Mouse (Mus musculus) heart, postnatal 0 days (tissue): ENCODE measurements around the gene Dnajc9. TPM values are rescaled to one million over a fixed set of nuclear protein-coding genes. Genes with fewer than 3 reads are reported as not detected.

Experiments used
- ATAC-seq: fragments of 200-750 bp; cut with Nextera tagmentation; 2 replicates; pipeline ENCODE4 v1.8.0; 2017; ENCODE audit warnings: low read depth, moderate number of reproducible peaks, moderate library complexity; ENCODE audit not compliant: insufficient read depth
- DNase-seq: peaks from one replicate; pipeline ENCODE4 v3.0.0-alpha.2; 2016; ENCODE audit warnings: low spot score
- H3K27ac ChIP-seq: fragments of 300-500 bp; sonication (generic); 2 replicates; pipeline ENCODE4 v1.5.1; 2014; ENCODE audit warnings: low read depth, mild to moderate bottlenecking
- H3K27me3 ChIP-seq: fragments of 300-500 bp; sonication (generic); 2 replicates; pipeline ENCODE4 v1.6.1; 2014; ENCODE audit warnings: low read length, mixed read lengths; ENCODE audit not compliant: control insufficient read depth, insufficient read depth
- H3K36me3 ChIP-seq: fragments of 300-500 bp; sonication (generic); replicated peaks from 2 replicates; pipeline ENCODE4 v1.6.1; 2014; ENCODE audit warnings: low read length, mixed read lengths; ENCODE audit not compliant: control insufficient read depth, insufficient read depth
- H3K4me1 ChIP-seq: fragments of 300-500 bp; sonication (generic); 2 replicates; pipeline ENCODE4 v1.6.1; 2014; ENCODE audit warnings: antibody characterized with exemption; ENCODE audit not compliant: control insufficient read depth, insufficient read depth
- H3K4me2 ChIP-seq: fragments of 300-500 bp; sonication (generic); 2 replicates; pipeline ENCODE4 v1.6.1; 2014; ENCODE audit warnings: low read depth, mild to moderate bottlenecking, low read length, moderate library complexity
- H3K4me3 ChIP-seq: fragments of 300-500 bp; sonication (generic); 2 replicates; pipeline ENCODE4 v1.5.1; 2014; ENCODE audit warnings: low read depth, low read length
- H3K9ac ChIP-seq: fragments of 300-500 bp; sonication (generic); replicated peaks from 2 replicates; pipeline ENCODE4 v1.6.1; 2014; ENCODE audit warnings: low read depth, low read length, mixed read lengths
- H3K9me3 ChIP-seq: fragments of 300-500 bp; sonication (generic); replicated peaks from 2 replicates; pipeline ENCODE4 v1.6.1; 2016; ENCODE audit warnings: low read length; ENCODE audit not compliant: control insufficient read depth
- CTCF ChIP-seq: IDR thresholded peaks from 2 replicates; pipeline ENCODE4 v1.5.1; 2016; ENCODE audit warnings: antibody characterized with exemption, control low read depth, low read depth
- EP300 ChIP-seq: IDR thresholded peaks from 2 replicates; pipeline ENCODE4 v1.6.1; 2016; ENCODE audit warnings: antibody characterized with exemption, low read depth
- WGBS: fragments of 180-500 bp; shearing (Covaris S2); extraction: QIAGEN DNeasy Blood & Tissue Kit; methylation state at CpG from one replicate; pipeline ENCODE4 v1.1.7; 2014; 5-methylcytosine and 5-hydroxymethylcytosine counted together
- polyA plus RNA-seq: library from polyadenylated mRNA; unstranded; fragments of >200 nt; fragmentation: Nextera tagmentation; extraction: Ambion mirVana; gene quantifications from 2 replicates; pipeline ENCODE4 v1.2.1, GENCODE M21; 2015
- total RNA-seq: library from RNA; depleted of rRNA; stranded (reverse); fragments of >200 nt; gene quantifications from 2 replicates; pipeline ENCODE4 v1.2.3, GENCODE M21; 2014; ENCODE audit warnings: low replicate concordance; rRNA removed

The Dnajc9 gene
- total RNA-seq, result 20.6 and 41.9 TPM in 2 replicates
- polyA plus RNA-seq, result 41.4 and 44.7 TPM in 2 replicates

DNA sequence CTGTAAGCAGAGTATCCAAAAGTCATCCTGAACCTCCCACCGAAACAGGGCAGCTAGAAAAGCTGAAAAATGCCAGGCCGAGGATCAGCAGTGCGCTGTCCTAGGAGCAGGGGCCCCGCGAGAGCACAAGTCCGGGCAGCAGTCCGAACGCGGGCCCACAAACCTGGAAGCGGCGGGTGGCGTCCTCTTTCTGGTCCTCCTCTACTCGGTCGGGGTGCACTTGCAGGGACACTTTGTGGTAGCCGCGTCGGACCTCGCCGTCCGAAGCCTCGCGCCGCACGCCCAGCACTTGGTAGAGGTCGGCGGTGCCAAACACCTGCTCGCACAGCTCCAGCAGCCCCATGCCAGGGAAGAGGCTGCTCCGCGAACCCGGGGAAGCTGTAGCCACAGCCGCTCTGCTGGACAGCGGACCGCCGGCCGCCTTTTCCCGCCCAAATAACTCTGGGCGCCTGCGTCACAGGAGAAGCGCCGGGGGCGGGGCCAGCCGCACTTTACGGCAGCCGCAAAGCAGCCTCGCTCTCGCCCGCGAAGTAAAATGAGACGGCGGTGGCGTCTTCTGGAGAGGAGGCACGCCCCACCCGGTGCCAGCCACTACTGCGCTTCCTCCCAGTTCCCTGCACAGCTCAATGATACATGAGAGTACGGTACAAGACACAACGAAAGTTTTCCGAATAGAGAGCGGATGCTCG is at the start of gene Dnajc9:
Gene Dnajc9 (minus strand): TSS at position 470 of the 689 bp plus-strand sequence.
- Histone ChIP-seq H3K27ac (peak within 1 kb of the TSS; percentile 76), H3K4me2 (peak within 1 kb of the TSS; percentile 95), H3K4me3 (peak within 1 kb of the TSS; percentile 67), H3K9me3 (no peaks in the 10 kb centered on the region), H3K36me3 (peaks cover 29% of the 10 kb centered on the region), H3K9ac (peak within 1 kb of the TSS; percentile 58), H3K27me3 (no peaks in the 10 kb centered on the region), H3K4me1 (peaks cover 26% of the 10 kb centered on the region)
- TF ChIP-seq CTCF (no peak), EP300 (no peak)
- ATAC-seq (peak; percentile 55), DNase-seq (peak; percentile 92)
- under 1% methylated on average over 59 of the region's 59 CpGs for WGBS

DNA sequence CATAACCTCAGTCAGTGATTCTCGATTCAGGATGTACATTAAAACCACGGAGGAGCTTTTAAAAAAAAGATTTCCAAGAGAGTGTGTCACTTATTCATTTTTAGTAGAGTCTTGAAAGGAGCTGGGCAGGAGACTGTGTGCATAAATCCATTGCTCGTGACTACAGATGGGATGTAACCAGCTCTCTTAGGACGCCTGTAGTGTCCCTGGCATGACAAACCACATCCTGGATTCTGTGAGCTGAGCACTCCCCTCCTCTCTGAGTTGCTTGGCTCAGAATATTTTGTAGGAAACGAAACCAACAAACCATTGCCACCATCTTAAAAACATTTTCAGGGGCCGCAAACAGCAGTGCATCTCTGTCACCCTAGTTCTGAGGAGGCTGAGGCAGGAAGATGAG is 48.3 kb upstream of the Dnajc9 start:
- Histone ChIP-seq H3K27me3 (no peaks in the 10 kb centered on the region), H3K4me2 (no peak overlapping the region), H3K4me1 (no peaks in the 10 kb centered on the region), H3K9me3 (no peaks in the 10 kb centered on the region), H3K4me3 (no peak overlapping the region), H3K9ac (no peak overlapping the region), H3K36me3 (no peaks in the 10 kb centered on the region), H3K27ac (no peak overlapping the region)
- no peak for ATAC-seq
- no peak for TF ChIP-seq CTCF
- no peak for TF ChIP-seq EP300
- DNase-seq, result no peak
- WGBS, result 64% methylated on average over 6 of the region's 6 CpGs

DNA sequence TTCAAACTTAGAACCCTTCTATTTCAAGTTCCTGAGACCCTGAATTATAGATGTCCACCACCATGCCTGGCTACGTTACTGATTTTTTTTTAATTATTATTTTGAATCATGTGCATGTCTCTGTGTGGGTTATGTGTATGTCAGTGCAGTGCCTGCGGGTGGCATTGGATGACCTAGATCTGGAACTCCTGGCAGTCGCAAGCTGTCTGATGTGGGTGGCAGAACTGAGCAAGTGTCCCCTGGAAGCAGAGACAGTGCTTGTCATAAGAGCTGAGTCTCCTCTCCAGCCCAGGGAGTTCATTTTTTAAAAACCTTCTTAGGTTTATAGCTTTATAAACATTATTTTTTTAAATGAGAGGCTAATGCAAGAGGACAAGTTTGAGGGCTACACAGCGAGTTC is 43.7 kb upstream of the Dnajc9 start:
- WGBS, result 83% methylated on average over 4 of the region's 4 CpGs
- H3K27ac ChIP-seq, result no peak overlapping the region
- no peak for DNase-seq

DNA sequence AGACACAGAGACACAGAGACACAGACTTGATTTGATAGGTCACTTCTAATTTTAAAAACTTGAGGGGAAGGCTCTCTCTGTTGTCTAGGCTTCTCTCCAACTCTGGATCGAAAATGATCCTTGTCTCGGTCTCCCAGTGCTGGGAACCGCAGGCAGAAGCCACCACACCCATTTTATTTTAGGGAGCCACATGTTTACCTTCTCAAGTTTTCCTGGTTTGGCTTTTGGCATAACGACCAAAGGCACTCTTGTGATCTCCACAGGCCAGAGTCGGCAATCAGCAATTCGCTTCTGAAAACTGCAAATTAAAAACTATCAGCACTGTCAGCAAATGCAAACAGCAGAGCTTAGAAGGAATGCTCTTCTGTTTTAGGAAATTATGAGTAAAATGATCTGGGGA is 43.0 kb upstream of the Dnajc9 start:
- no peak for ATAC-seq

More for the DNA sequence above, 43.7 kb upstream of the Dnajc9 start:
- Histone ChIP-seq H3K4me3 (no peak overlapping the region), H3K4me2 (no peak overlapping the region), H3K36me3 (no peaks in the 10 kb centered on the region), H3K4me1 (no peaks in the 10 kb centered on the region), H3K27me3 (no peaks in the 10 kb centered on the region), H3K9ac (no peak overlapping the region), H3K9me3 (no peaks in the 10 kb centered on the region)
- TF ChIP-seq CTCF, result no peak
- TF ChIP-seq EP300, result no peak
- ATAC-seq, result no peak

DNA sequence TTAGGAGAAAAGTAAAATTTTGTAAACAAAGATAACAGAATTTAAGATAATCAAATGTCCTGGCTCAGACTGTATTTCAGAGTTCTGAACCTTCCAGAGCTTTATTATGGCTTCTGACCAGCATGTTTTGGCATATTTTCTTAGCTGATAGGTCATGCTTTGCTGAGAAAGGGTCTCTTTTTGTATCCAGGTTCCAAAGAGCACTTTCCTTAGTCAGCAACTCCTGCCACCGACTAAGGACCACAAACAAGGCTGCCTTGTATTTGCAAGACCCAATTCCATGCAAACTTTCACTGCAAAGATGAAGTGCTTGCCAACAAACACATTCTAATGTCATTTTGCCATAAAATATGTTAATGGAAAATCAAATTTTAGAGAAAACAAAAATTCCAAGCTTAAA is 41.1 kb upstream of the Dnajc9 start:
- WGBS, result 50% methylated on average over 1 of the region's 1 CpGs

More for the DNA sequence above, 43.0 kb upstream of the Dnajc9 start:
- no peaks in the 10 kb centered on the region for H3K36me3 ChIP-seq
- 58% methylated on average over 6 of the region's 6 CpGs for WGBS
- DNase-seq, result no peak
- no peak overlapping the region for H3K27ac ChIP-seq
- TF ChIP-seq CTCF (no peak), EP300 (no peak)
- H3K4me3 ChIP-seq, result no peak overlapping the region
- H3K9ac ChIP-seq, result no peak overlapping the region
- H3K27me3 ChIP-seq, result no peaks in the 10 kb centered on the region
- no peak overlapping the region for H3K4me2 ChIP-seq
- H3K9me3 ChIP-seq, result no peaks in the 10 kb centered on the region
- H3K4me1 ChIP-seq, result no peaks in the 10 kb centered on the region

DNA sequence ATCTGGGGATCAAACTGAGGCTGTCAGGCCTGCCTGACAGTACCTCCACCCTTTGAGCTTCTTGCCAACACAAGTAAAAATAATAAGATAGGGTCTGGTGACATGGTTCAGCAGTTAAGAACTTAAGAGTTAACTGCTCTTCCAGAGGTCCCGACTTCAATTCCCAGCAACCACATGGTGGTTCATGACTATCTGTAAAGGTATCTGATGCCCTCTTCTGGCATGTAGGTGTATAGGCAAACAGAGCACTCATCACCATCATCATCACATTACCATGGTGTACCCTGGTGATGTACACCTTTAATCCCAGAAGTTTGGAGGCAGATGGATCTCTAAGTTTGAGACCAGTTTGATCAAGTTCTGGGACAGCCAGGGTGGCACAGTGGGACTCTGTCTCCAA is 39.9 kb upstream of the Dnajc9 start:
- Histone ChIP-seq H3K27me3 (no peaks in the 10 kb centered on the region), H3K9me3 (no peaks in the 10 kb centered on the region), H3K4me2 (no peak overlapping the region), H3K36me3 (no peaks in the 10 kb centered on the region), H3K27ac (no peak overlapping the region), H3K4me1 (no peaks in the 10 kb centered on the region), H3K4me3 (no peak overlapping the region), H3K9ac (no peak overlapping the region)
- TF ChIP-seq EP300 (no peak), CTCF (no peak)
- ATAC-seq, result no peak
- DNase-seq, result no peak
- 28% methylated on average over 1 of the region's 1 CpGs for WGBS

More for the DNA sequence above, 41.1 kb upstream of the Dnajc9 start:
- H3K9ac ChIP-seq, result no peak overlapping the region
- no peak overlapping the region for H3K27ac ChIP-seq
- H3K9me3 ChIP-seq, result no peaks in the 10 kb centered on the region
- ATAC-seq (no peak), DNase-seq (no peak)
- no peaks in the 10 kb centered on the region for H3K4me1 ChIP-seq
- TF ChIP-seq EP300 (no peak), CTCF (no peak)
- no peak overlapping the region for H3K4me2 ChIP-seq
- no peaks in the 10 kb centered on the region for H3K27me3 ChIP-seq
- H3K4me3 ChIP-seq, result no peak overlapping the region
- H3K36me3 ChIP-seq, result no peaks in the 10 kb centered on the region
